Mouse (Mus musculus): ENCODE measurements around the gene B3galt4.
A peak's percentile ranks its signal among the peaks of the same experiment; 100 is the strongest.
"Not testable (repeated sequence)": the region's sequence is repeated elsewhere in the genome, so short reads cannot be mapped to it uniquely, and the experiment has no call there.

The B3galt4 gene

GRCm38 (mm10) chr17:33965846-33966550, 14.7 kb upstream of the B3galt4 start:
- no peak for DNase-seq

GRCm38 (mm10) chr17:33965082-33965845, 14.0 kb upstream of the B3galt4 start:
- DNase-seq: no peak

GRCm38 (mm10) chr17:33962876-33963275, 11.6 kb upstream of the B3galt4 start:
- DNase-seq: no peak

GRCm38 (mm10) chr17:33959948-33960347, 8.7 kb upstream of the B3galt4 start:
- DNase-seq: no peak

- no peak for DNase-seq
These were observed 7.8 kb upstream of the B3galt4 start for GRCm38 (mm10) chr17:33959135-33959534.

- no peak for DNase-seq
These were observed 7.2 kb upstream of the B3galt4 start for GRCm38 (mm10) chr17:33958451-33958850.

GRCm38 (mm10) chr17:33957493-33957892, 6.2 kb upstream of the B3galt4 start:
- DNase-seq: no peak

GRCm38 (mm10) chr17:33956336-33956735, 5.0 kb upstream of the B3galt4 start:
- DNase-seq: no peak

GRCm38 (mm10) chr17:33955555-33956214, 4.4 kb upstream of the B3galt4 start, which contains the start of the genes Vps52 and Rps18:
Gene Vps52 (plus strand): TSS chr17:33955812.
Gene Rps18 (minus strand): TSS chr17:33956001.
- peak; percentile 96 for DNase-seq

GRCm38 (mm10) chr17:33954646-33955554, 3.6 kb upstream of the B3galt4 start:
- no peak for DNase-seq

- no peak for DNase-seq
These were observed 2.8 kb upstream of the B3galt4 start for GRCm38 (mm10) chr17:33953961-33954565.

GRCm38 (mm10) chr17:33953310-33953709, 2.0 kb upstream of the B3galt4 start:
- DNase-seq: no peak

- DNase-seq: no peak
These were observed 1.6 kb upstream of the B3galt4 start for GRCm38 (mm10) chr17:33952879-33953278.

GRCm38 (mm10) chr17:33952015-33952414, 727 bp upstream of the B3galt4 start:
- DNase-seq: not testable (repeated sequence)

- no peak for DNase-seq
These were observed 1.1 kb downstream of the B3galt4 start for GRCm38 (mm10) chr17:33950131-33950625.

- DNase-seq: no peak
These were observed 2.3 kb downstream of the B3galt4 start for GRCm38 (mm10) chr17:33948905-33949537.

GRCm38 (mm10) chr17:33948090-33948904, 3.0 kb downstream of the B3galt4 start:
- no peak for DNase-seq

GRCm38 (mm10) chr17:33947430-33948089, 3.7 kb downstream of the B3galt4 start:
- DNase-seq: no peak

- no peak for DNase-seq
These were observed 7.8 kb downstream of the B3galt4 start for GRCm38 (mm10) chr17:33943454-33943853.

- no peak for DNase-seq
These were observed 9.9 kb downstream of the B3galt4 start for GRCm38 (mm10) chr17:33941381-33941780.

Measured in right cerebral cortex, adult 18-20 months (tissue).